Mouse (Mus musculus) embryonic fibroblast, embryonic 13.5 days (primary cell): ENCODE measurements around the gene Mdga1.

Experiments
- CTCF ChIP-seq: IDR thresholded peaks from 2 replicates; pipeline ENCODE4 v1.5.1; 2011; ENCODE audit warnings: mild to moderate bottlenecking, control low read depth, low read length, moderate library complexity, borderline replicate concordance; ENCODE audit not compliant: insufficient read depth
- POLR2A ChIP-seq: IDR thresholded peaks from 2 replicates; pipeline ENCODE4 v1.6.1; 2011; ENCODE audit warnings: low read depth, mild to moderate bottlenecking, control low read depth, low read length, moderate library complexity

- TF ChIP-seq CTCF (no peak), POLR2A (no peak)
Measured at GRCm38 (mm10) chr17:29829136-29829535, 140.8 kb downstream of the Mdga1 start.
